Mouse (Mus musculus) intestine, embryonic 15.5 days (tissue): ENCODE data around the gene Npas4. TPM values are rescaled to one million over a fixed set of nuclear protein-coding genes. Genes with fewer than 3 reads are reported as not detected.
A peak's percentile ranks its signal among the peaks of the same experiment; 100 is the strongest.

ENCODE experiments used
- ATAC-seq: fragments of 200-750 bp; cut with Nextera tagmentation; 2 replicates; pipeline ENCODE4 v1.8.0; 2017; ENCODE audit warnings: moderate TSS enrichment, moderate library complexity
- H3K27ac ChIP-seq: fragments of 300-500 bp; sonication (generic); 2 replicates; pipeline ENCODE4 v1.5.1; 2015; ENCODE audit warnings: mild to moderate bottlenecking, inconsistent platforms
- H3K27me3 ChIP-seq: fragments of 300-500 bp; sonication (generic); replicated peaks from 2 replicates; pipeline ENCODE4 v1.6.1; 2015; ENCODE audit warnings: inconsistent platforms
- H3K36me3 ChIP-seq: fragments of 300-500 bp; sonication (generic); 2 replicates; pipeline ENCODE4 v1.6.1; 2015; ENCODE audit warnings: inconsistent platforms
- H3K4me1 ChIP-seq: fragments of 300-500 bp; sonication (generic); replicated peaks from 2 replicates; pipeline ENCODE4 v1.6.1; 2015; ENCODE audit warnings: inconsistent platforms
- H3K4me2 ChIP-seq: fragments of 300-500 bp; sonication (generic); replicated peaks from 2 replicates; pipeline ENCODE4 v1.6.1; 2015; ENCODE audit warnings: mild to moderate bottlenecking, inconsistent platforms
- H3K4me3 ChIP-seq: fragments of 300-500 bp; sonication (generic); replicated peaks from 2 replicates; pipeline ENCODE4 v1.5.1; 2015; ENCODE audit warnings: inconsistent platforms
- H3K9ac ChIP-seq: fragments of 300-500 bp; sonication (generic); 2 replicates; pipeline ENCODE4 v1.6.1; 2015; ENCODE audit warnings: inconsistent platforms
- H3K9me3 ChIP-seq: fragments of 300-500 bp; sonication (generic); 2 replicates; pipeline ENCODE4 v1.6.1; 2016; ENCODE audit warnings: inconsistent platforms
- WGBS: fragments of 180-500 bp; shearing (Covaris S2); methylation state at CpG from one replicate; pipeline ENCODE4 v1.1.7; 2015; 5-methylcytosine and 5-hydroxymethylcytosine counted together
- polyA plus RNA-seq: library from polyadenylated mRNA; unstranded; fragments of >200 nt; fragmentation: Nextera tagmentation; extraction: Ambion mirVana; gene quantifications from 2 replicates; pipeline ENCODE4 v1.2.1, GENCODE M21; 2015

Gene Npas4
- polyA plus RNA-seq: 0.21 and 0.24 TPM in 2 replicates

DNA sequence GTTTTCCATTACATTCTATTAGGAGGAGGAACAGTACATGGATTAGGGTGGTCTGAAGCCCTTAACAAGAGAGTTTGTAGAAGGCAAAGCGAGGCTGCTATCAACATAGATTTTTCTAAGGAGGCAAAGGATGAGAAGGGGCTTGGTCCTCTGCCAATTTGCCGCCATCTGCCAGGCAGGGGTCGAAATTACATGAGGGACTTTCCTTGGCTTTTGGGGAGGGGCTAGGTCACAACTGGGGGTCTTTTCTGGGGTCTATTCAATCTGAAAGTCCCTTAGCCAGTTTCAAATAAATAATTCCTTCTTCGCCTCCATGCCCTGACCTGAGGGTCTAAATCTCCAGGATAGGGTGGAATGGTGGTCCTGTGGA, at the start of gene Npas4:
Npas4 (minus strand) TSS at position 61 of the 370 bp plus-strand sequence.
- peaks cover 35% of the 10 kb centered on the region for H3K27me3 ChIP-seq
- WGBS: 17% methylated on average over 4 of the region's 4 CpGs
- ATAC-seq: no peak
- H3K27ac ChIP-seq: no peak within 1 kb of the TSS
- H3K9me3 ChIP-seq: no peaks in the 10 kb centered on the region
- peak within 1 kb of the TSS; percentile 35; the same call in 1 of the 2 replicates for H3K4me2 ChIP-seq
- H3K4me3 ChIP-seq: no peak within 1 kb of the TSS; the same call in 1 of the 2 replicates
- 0 out of 2 replicates have a peak, but pooled peaks cover 8% of the 10 kb centered on the region for H3K4me1 ChIP-seq
- no peaks in the 10 kb centered on the region for H3K36me3 ChIP-seq
- H3K9ac ChIP-seq: no peak within 1 kb of the TSS

DNA sequence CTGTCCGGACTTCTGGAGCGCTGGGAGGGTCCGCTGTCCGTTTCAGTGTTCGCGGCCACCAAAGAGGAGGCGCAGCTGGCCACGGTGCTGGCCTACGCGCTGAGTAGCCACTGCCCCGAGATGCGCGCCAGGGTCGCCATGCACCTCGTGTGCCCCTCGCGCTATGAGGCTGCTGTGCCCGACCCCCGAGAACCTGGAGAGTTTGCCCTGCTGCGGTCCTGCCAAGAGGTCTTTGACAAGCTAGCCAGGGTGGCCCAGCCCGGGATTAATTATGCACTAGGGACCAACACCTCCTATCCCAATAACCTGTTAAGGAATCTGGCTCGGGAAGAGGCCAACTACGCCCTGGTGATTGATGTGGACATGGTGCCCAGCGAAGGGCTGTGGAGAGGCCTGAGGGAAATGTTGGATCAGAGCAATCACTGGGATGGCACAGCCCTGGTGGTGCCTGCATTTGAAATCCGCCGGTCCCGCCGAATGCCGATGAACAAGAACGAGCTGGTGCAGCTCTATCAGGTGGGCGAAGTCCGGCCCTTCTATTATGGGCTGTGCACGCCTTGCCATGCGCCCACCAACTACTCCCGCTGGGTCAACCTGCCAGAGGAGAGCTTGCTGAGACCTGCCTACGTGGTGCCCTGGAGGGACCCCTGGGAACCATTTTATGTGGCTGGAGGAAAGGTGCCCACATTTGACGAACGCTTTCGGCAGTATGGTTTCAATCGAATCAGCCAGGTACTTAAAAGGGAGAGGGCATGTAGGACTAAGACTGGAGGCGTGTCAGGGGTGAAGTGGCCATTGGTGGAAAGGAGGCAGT, 49.4 kb upstream of the Npas4 start:
- peak overlapping the region; percentile 65 for H3K27ac ChIP-seq
- H3K9me3 ChIP-seq: no peaks in the 10 kb centered on the region
- peak; percentile 7 for ATAC-seq
- peak overlapping the region; percentile 64 for H3K4me3 ChIP-seq
- H3K27me3 ChIP-seq: no peaks in the 10 kb centered on the region
- H3K9ac ChIP-seq: peak overlapping the region; percentile 91
- peaks cover 24% of the 10 kb centered on the region for H3K4me1 ChIP-seq
- no peaks in the 10 kb centered on the region for H3K36me3 ChIP-seq
- H3K4me2 ChIP-seq: peak overlapping the region; percentile 94
- WGBS: 11% methylated on average over 41 of the region's 41 CpGs

DNA sequence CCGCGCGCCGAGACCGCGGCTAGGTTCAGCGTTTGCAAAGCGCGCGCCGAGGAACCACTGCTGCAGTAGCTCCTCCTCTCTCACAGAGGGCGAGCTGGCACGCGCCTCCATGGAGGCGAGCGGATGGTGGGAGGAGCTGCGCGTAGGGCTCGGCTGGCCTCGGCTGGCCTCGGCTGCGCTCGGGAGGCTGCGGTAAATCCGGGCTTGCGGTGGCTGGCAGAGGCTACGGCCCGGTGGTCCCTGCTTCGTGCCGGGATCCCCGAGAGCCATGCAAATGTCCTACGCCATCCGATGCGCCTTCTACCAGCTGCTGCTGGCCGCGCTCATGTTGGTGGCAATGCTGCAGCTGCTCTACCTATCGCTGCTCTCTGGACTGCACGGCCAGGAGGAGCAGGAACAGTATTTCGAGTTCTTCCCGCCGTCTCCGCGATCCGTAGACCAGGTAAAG, 48.6 kb upstream of the Npas4 start, which contains the start of the genes B4gat1 and AC124502.3:
B4gat1 (plus strand) TSS at position 118 of the 448 bp plus-strand sequence.
AC124502.3 (plus strand) TSS at position 183 of the 448 bp plus-strand sequence.
- WGBS: under 1% methylated on average over 44 of the region's 44 CpGs

DNA sequence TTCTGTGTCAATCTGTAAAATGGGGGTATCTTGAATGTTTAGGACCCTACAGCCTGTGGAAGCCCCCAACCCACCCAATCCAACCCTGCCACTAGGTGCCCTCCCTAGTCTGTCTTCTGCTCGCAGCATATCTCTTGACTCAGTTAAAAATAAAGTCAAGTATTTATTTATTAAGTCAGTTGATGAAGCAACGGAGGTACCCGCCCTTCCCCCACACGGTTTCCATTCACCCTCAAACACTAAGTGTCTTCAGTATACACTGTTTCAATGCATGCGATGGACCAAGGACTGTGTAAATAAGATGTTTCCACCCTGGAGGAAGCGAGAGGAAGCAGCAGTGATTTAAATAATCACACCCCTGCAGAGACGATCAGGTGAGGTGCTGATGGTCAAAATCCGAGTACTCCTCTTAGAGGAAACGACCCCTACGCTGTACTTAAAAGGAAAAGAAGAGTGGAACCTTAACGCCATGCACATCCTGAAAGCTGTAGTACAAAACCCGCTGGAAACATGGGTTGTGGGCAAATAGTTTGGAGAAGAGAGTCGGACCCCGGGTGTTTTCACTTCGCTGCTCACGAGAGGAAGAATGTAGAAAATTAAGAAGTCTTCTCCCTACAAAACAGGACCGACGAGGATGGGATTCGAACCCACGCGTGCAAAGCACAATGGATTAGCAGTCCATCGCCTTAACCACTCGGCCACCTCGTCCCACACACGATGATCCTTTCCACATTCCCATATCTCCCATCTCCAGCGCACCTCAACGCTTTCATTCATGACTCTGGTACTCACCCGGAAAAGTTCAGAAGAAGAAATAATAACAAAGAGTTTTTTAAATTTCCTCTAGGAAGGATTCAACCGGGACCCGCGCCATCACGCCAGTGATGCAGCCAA, 47.8 kb upstream of the Npas4 start:
- H3K9ac ChIP-seq: peak overlapping the region; percentile 91
- peak; percentile 69 for ATAC-seq
- peak overlapping the region; percentile 94 for H3K4me2 ChIP-seq
- H3K27ac ChIP-seq: peak overlapping the region; percentile 65
- no peaks in the 10 kb centered on the region for H3K9me3 ChIP-seq
- peaks cover 24% of the 10 kb centered on the region for H3K4me1 ChIP-seq
- no peaks in the 10 kb centered on the region for H3K36me3 ChIP-seq
- peak overlapping the region; percentile 64 for H3K4me3 ChIP-seq
- 3% methylated on average over 32 of the region's 32 CpGs for WGBS
- no peaks in the 10 kb centered on the region for H3K27me3 ChIP-seq

More for the DNA sequence above, 48.6 kb upstream of the Npas4 start, which contains the start of the genes B4gat1 and AC124502.3:
- H3K27ac ChIP-seq: peak within 1 kb of the TSS; percentile 65
- no peaks in the 10 kb centered on the region for H3K9me3 ChIP-seq
- H3K4me2 ChIP-seq: peak within 1 kb of the TSS; percentile 94
- ATAC-seq: peak; percentile 93
- no peaks in the 10 kb centered on the region for H3K27me3 ChIP-seq
- H3K36me3 ChIP-seq: no peaks in the 10 kb centered on the region
- peaks cover 24% of the 10 kb centered on the region for H3K4me1 ChIP-seq
- H3K4me3 ChIP-seq: peak within 1 kb of the TSS; percentile 64
- H3K9ac ChIP-seq: peak within 1 kb of the TSS; percentile 91

DNA sequence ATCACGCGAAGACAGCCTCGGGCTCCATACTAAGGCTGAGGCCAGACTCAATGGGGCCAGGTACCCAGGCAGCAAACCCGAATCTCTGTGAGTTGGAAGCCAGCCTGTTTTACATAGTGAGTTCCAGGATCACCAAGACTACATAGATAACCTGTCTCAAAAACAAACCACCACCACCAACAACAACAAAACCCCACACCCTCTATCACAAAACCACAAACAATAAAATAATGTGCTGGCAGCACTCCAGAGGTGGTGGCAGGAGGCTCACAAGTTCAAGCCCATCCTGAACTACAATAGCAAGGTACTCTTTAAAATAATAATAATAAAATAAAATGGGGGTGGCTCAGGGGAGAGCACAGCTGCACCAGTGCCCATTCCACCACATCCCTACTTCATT, 46.5 kb upstream of the Npas4 start:
- Histone ChIP-seq H3K36me3 (no peaks in the 10 kb centered on the region), H3K27ac (no peak overlapping the region), H3K9me3 (no peaks in the 10 kb centered on the region), H3K9ac (no peak overlapping the region), H3K4me2 (no peak overlapping the region), H3K4me3 (no peak overlapping the region), H3K4me1 (peaks cover 20% of the 10 kb centered on the region), H3K27me3 (no peaks in the 10 kb centered on the region)
- ATAC-seq: no peak
- 84% methylated on average over 4 of the region's 4 CpGs for WGBS

DNA sequence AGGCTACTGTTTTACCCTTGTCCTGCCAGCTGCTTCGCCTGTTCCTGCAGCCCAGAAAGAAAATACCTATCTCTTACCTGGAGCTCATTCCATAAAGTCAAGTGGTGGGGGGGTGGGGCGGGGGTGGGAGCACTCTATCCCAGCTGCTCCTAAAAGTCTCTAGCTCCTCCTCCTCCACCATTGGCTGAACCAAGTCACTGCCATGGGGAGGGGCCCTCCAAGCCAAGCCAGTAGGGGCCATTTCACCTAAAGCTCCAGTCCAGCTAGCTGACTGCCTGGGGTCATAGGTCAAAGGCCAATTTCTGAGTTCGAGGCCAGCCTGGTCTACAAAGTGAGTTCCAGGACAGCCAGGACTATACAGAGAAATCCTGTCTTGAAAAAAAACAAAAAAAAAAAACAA, 42.6 kb upstream of the Npas4 start:
- H3K4me1 ChIP-seq: peaks cover 3% of the 10 kb centered on the region; the same call in 1 of the 2 replicates
- WGBS: 80% methylated on average over 3 of the region's 3 CpGs
- H3K27ac ChIP-seq: no peak overlapping the region
- no peak overlapping the region for H3K9ac ChIP-seq
- H3K27me3 ChIP-seq: no peaks in the 10 kb centered on the region
- H3K4me2 ChIP-seq: no peak overlapping the region
- no peak overlapping the region for H3K4me3 ChIP-seq
- ATAC-seq: no peak
- H3K9me3 ChIP-seq: no peaks in the 10 kb centered on the region
- H3K36me3 ChIP-seq: peaks cover 6% of the 10 kb centered on the region

DNA sequence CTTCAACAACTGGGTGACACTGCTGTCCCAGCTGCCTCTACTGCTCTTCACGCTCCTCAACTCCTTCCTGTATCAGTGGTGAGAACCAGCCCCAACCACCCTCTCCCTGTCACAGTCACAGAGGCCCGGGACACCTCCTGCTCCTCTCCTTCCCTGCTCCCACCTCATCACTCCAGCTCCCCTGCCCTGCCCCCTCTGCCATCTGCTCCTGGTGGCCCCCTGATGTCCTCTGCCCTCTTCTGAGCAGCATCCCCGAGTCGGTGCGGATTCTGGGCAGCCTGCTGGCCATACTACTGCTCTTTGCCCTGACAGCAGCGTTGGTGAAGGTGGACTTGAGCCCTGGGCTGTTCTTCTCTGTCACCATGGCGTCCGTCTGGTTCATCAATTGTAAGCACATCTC, 36.0 kb upstream of the Npas4 start:
- H3K4me2 ChIP-seq: no peak overlapping the region
- no peak overlapping the region for H3K27ac ChIP-seq
- no peaks in the 10 kb centered on the region for H3K9me3 ChIP-seq
- no peak overlapping the region for H3K9ac ChIP-seq
- H3K4me1 ChIP-seq: 0 out of 2 replicates have a peak, but pooled peaks cover 2% of the 10 kb centered on the region
- H3K4me3 ChIP-seq: no peak overlapping the region
- H3K27me3 ChIP-seq: no peaks in the 10 kb centered on the region
- ATAC-seq: no peak
- WGBS: 90% methylated on average over 8 of the region's 8 CpGs
- H3K36me3 ChIP-seq: peaks cover 8% of the 10 kb centered on the region

DNA sequence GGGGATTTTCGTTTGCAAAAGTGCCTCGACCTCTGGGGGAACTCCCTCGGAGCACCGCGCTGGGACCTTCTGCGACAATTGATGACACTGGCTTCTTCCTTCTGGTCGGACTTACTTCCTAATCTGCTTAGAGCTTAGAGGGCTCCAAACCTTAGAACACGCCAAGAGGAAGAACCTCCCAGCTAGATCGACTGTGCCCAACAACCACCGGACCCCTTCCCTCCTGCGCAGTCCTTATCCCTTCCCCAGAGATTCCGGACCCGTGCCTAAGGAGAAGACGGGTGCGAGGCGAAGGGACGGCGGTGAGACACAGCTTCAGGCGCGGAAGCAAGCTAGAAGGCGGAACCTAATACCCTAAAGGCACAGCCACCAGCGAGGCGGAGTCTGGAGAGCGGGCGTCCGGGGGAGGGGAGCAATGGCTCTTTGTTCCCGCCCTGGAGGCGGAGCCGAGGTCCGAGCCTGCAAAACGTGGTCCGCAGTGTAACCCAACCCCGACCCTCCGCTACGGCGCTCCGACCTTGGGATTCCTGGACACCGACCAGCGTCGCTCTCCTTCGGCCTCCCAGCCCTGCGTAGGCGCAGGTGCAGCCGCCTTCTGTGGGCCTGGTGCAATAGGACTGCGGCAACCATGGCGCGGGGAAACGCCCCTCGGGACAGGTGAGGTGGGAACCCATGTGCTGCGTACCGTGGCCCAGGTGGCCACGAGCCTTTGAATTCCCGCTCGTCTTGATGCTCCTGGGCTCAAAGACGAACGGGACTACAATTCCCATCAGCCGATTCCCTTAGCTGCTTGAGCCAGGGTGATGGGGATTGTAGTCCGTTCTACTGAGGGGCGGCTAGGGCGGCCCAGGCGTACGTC, 33.7 kb upstream of the Npas4 start, which contains the start of gene Slc29a2:
Slc29a2 (plus strand) TSS at position 240 of the 859 bp plus-strand sequence.
- H3K27me3 ChIP-seq: no peaks in the 10 kb centered on the region
- H3K9me3 ChIP-seq: no peaks in the 10 kb centered on the region
- H3K36me3 ChIP-seq: peaks cover 2% of the 10 kb centered on the region; the same call in 1 of the 2 replicates
- peak within 1 kb of the TSS; percentile 70 for H3K9ac ChIP-seq
- H3K27ac ChIP-seq: peak within 1 kb of the TSS; percentile 80
- peak within 1 kb of the TSS; percentile 72 for H3K4me3 ChIP-seq
- peak; percentile 99 for ATAC-seq
- WGBS: under 1% methylated on average over 62 of the region's 62 CpGs
- 0 out of 2 replicates have a peak, but pooled peaks cover 2% of the 10 kb centered on the region for H3K4me1 ChIP-seq
- peak within 1 kb of the TSS; percentile 96 for H3K4me2 ChIP-seq

DNA sequence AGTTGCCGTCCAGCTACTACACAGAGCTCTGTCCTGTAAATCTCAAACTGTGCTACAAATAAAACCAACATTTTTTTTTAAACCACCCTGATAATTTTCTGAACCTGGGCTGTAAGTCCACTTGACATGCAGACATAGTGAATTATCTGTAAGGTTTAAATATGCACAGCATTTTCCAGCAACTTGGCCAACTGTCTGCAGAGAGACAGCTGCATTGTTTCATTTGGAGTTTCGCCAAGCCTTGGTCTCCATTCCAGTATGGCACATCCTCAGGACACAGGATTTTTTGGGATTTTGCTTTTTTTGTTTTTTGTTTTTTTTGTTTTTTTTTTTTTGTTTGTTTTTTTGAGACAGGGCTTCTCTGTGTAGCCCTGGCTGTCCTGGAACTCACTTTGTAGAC, 31.3 kb upstream of the Npas4 start:
- H3K9me3 ChIP-seq: no peaks in the 10 kb centered on the region
- no peak for ATAC-seq
- no peak overlapping the region for H3K27ac ChIP-seq
- peaks cover 6% of the 10 kb centered on the region; the same call in 1 of the 2 replicates for H3K4me1 ChIP-seq
- no peak overlapping the region for H3K4me3 ChIP-seq
- H3K4me2 ChIP-seq: no peak overlapping the region
- 87% methylated on average over 2 of the region's 2 CpGs for WGBS
- H3K27me3 ChIP-seq: no peaks in the 10 kb centered on the region
- no peak overlapping the region for H3K9ac ChIP-seq
- no peaks in the 10 kb centered on the region for H3K36me3 ChIP-seq

DNA sequence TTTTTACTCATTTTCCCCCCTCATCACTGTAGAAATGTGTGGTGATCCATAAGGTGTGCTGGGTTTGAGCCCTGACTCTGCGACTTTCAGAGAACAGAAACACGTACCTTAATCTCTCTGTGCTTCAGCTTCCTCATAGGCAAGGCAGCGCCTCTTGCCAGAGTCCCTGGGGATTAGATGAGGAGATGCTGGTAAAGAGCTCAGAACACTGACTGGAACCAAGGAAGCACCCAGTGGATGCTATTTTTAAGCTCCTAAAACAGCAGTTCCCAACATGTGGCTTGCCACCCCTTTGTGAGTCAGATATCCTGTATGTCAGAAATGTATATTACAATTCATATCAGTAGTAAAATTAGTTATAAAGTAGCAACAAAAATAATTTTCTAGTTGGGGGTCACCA, 28.1 kb upstream of the Npas4 start:
- WGBS: 87% methylated on average over 3 of the region's 3 CpGs
- H3K9me3 ChIP-seq: no peaks in the 10 kb centered on the region

DNA sequence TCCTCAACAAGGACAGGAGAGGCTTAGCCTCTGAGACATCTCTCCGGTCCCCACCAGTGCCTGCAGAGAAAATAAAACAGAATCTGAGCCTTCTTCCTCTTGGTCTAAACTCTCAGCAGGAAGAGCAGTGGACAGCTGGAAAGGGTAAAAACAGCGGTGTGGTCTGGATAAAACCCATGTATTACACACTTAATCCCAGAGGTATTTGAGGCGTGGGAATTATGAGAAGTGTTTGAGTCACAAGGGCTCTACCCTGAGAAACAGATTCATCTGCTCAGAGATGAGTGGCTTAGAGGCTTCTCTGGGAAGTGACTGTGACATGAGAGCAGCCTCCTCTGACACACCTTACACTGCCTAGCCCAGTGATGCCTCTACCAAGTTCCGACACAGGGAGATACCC, 27.5 kb upstream of the Npas4 start:
- Histone ChIP-seq H3K4me3 (no peak overlapping the region), H3K4me1 (peaks cover 8% of the 10 kb centered on the region; the same call in 1 of the 2 replicates), H3K9me3 (no peaks in the 10 kb centered on the region), H3K9ac (no peak overlapping the region), H3K4me2 (no peak overlapping the region), H3K27ac (no peak overlapping the region), H3K27me3 (no peaks in the 10 kb centered on the region), H3K36me3 (no peaks in the 10 kb centered on the region)
- no peak for ATAC-seq
- WGBS: 80% methylated on average over 4 of the region's 4 CpGs

More for the DNA sequence above, 28.1 kb upstream of the Npas4 start:
- Histone ChIP-seq H3K4me3 (no peak overlapping the region), H3K9ac (no peak overlapping the region), H3K27ac (no peak overlapping the region), H3K4me2 (no peak overlapping the region), H3K36me3 (no peaks in the 10 kb centered on the region), H3K27me3 (no peaks in the 10 kb centered on the region), H3K4me1 (peaks cover 8% of the 10 kb centered on the region; the same call in 1 of the 2 replicates)
- ATAC-seq: no peak
